ENCODE assay signal across 10 mouse cellular contexts in genomic region chr11:42999188-42999587, GRCm38 (mm10). TPM values are rescaled to one million over a fixed set of nuclear protein-coding genes. Genes with fewer than 3 reads are reported as not detected.
A peak's percentile ranks its signal among the peaks of the same experiment; 100 is the strongest.
DNase-seq lines count a peak whose midpoint lies in the region; ATAC-seq and TF ChIP-seq lines count a peak whose summit lies in the region.
"Had no signal": no experiment of that assay in that cellular context is flagged by ENCODE, and none has a peak within 500 bp of the region (broad histone marks: within the 10 kb centered on the region; RNA-seq: fewer than 3 reads in every experiment).

No protein-coding gene starts in this region.

- no peak overlapping the region for H3K4me3 ChIP-seq in limb, embryonic 14.5 days (replicated peaks; ENCODE audit: low read length)
- no peak overlapping the region for H3K4me3 ChIP-seq in limb, embryonic 10.5 days
- H3K4me3 ChIP-seq: embryonic facial prominence, embryonic 15.5 days had no signal

- H3K27me3 ChIP-seq in limb, embryonic 14.5 days (ENCODE audit: control insufficient read depth, insufficient read depth, low read length), result no peaks in the 10 kb centered on the region
- no peaks in the 10 kb centered on the region for H3K27me3 ChIP-seq in limb, embryonic 10.5 days (ENCODE audit: low read depth, poor library complexity, severe bottlenecking)
- H3K27me3 ChIP-seq: embryonic facial prominence, embryonic 15.5 days had no signal

- no peak overlapping the region for H3K4me2 ChIP-seq in limb, embryonic 14.5 days (replicated peaks; ENCODE audit: low read depth, low read length, severe bottlenecking)
- H3K4me2 ChIP-seq: embryonic facial prominence, embryonic 15.5 days had no signal

- no peaks in the 10 kb centered on the region for H3K4me1 ChIP-seq in limb, embryonic 14.5 days (ENCODE audit: control insufficient read depth, insufficient read depth, low read length)
- H3K4me1 ChIP-seq in limb, embryonic 10.5 days, result no peaks in the 10 kb centered on the region
- H3K4me1 ChIP-seq: embryonic facial prominence, embryonic 15.5 days had no signal

- no peaks in the 10 kb centered on the region for H3K36me3 ChIP-seq in limb, embryonic 14.5 days (ENCODE audit: control insufficient read depth, insufficient read depth, low read length)
- H3K36me3 ChIP-seq in limb, embryonic 10.5 days, result no peaks in the 10 kb centered on the region
- H3K36me3 ChIP-seq: embryonic facial prominence, embryonic 15.5 days had no signal

- TF ChIP-seq POLR2A in limb, embryonic 14.5 days (IDR thresholded peaks at IDR 0.05; ENCODE audit: borderline replicate concordance, extremely low read depth, insufficient read depth, insufficient read length), result no peak

- H3K9ac ChIP-seq in limb, embryonic 14.5 days (ENCODE audit: low read depth, low read length, severe bottlenecking), result no peak overlapping the region
- H3K9ac ChIP-seq: embryonic facial prominence, embryonic 15.5 days had no signal

- intact Hi-C loops in left cerebral cortex, postnatal 14 days (cut with DNase I), result loop anchor here (5.0 kb wide), 1 partner anchor 263 kb away; no protein-coding TSS in a partner anchor
- intact Hi-C loops in gastrocnemius, postnatal 36 days (cut with DNase I), result no loop called here

- WGBS in limb, embryonic 14.5 days, result 54% methylated on average over 3 of the region's 3 CpGs
- WGBS in limb, embryonic 10.5 days, result 53% methylated on average over 3 of the region's 3 CpGs

- DNase-seq in cerebellum, postnatal 10 days, result peak; percentile 43 to 48
- DNase-seq in cerebellum, adult 11 months, result no peak
- DNase-seq in limb, embryonic 14.5 days (ENCODE audit: low spot score), result peak; percentile 7
- DNase-seq in limb, embryonic 10.5 days (ENCODE audit: low spot score), result no peak
- DNase-seq in embryo, embryonic 10.5 days (ENCODE audit: low spot score), result peak; percentile 54
- peak; percentile 6 to 15 for DNase-seq in left cerebral cortex, postnatal 14 days (ENCODE audit: low spot score in 2 of 2)
- no peak for DNase-seq in gastrocnemius, postnatal 36 days

- H3K9me3 ChIP-seq in limb, embryonic 14.5 days (ENCODE audit: control insufficient read depth, low read length), result no peaks in the 10 kb centered on the region
- no peaks in the 10 kb centered on the region for H3K9me3 ChIP-seq in limb, embryonic 10.5 days (replicated peaks)
- H3K9me3 ChIP-seq: embryonic facial prominence, embryonic 15.5 days had no signal

- no peak overlapping the region for H3K27ac ChIP-seq in limb, embryonic 14.5 days (replicated peaks; ENCODE audit: low read depth, low read length)
- H3K27ac ChIP-seq in limb, embryonic 10.5 days, result no peak overlapping the region
- H3K27ac ChIP-seq: embryonic facial prominence, embryonic 15.5 days had no signal

- no peak for ATAC-seq in limb, embryonic 14.5 days (ENCODE audit: low FRiP score, low read depth)
- no peak for ATAC-seq in erythroid progenitor cell, adult 5-6 weeks (replicated peaks; ENCODE audit: low FRiP score, poor library complexity, severe bottlenecking)

RNA-seq across cellular contexts. Expression of gene Gm9972, which starts 36.4 kb away (rescaled TPM):
- 0.04 TPM in 1 of 2 replicates, not detected in the other for polyA plus RNA-seq in limb, embryonic 14.5 days (2012; rRNA removed)
- polyA plus RNA-seq in limb, embryonic 14.5 days (2014; fragmentation: Nextera tagmentation; extraction: Ambion mirVana), result 0.15 TPM in 1 of 2 replicates, not detected in the other
- polyA plus RNA-seq in limb, embryonic 10.5 days (2016; fragmentation: Nextera tagmentation; extraction: Ambion mirVana), result not detected in 2 replicates
- not detected for total RNA-seq in left cerebral cortex, postnatal 14 days (2021)
- not detected in 2 replicates for total RNA-seq in erythroid progenitor cell, adult 5-6 weeks (2015; ENCODE audit: low replicate concordance)
- not detected in 2 replicates for total RNA-seq in erythroid progenitor cell, adult 5-6 weeks (2017; ENCODE audit: low replicate concordance)
- not detected for total RNA-seq in gastrocnemius, postnatal 36 days (2021)
- total RNA-seq: left cerebral cortex, adult 8-10 months had no signal

Comparison
In these comparisons a context has a peak if more than half of its experiments do, and no peak if none do; other contexts are left out.
1. DNase-seq: peak in cerebellum, postnatal 10 days (2 of 2), limb, embryonic 14.5 days (single experiment), embryo, embryonic 10.5 days (single experiment) and left cerebral cortex, postnatal 14 days (2 of 2); none in cerebellum, adult 11 months (single experiment), limb, embryonic 10.5 days (single experiment) and gastrocnemius, postnatal 36 days (0 of 2).